Mouse (Mus musculus) layer of hippocampus, adult 18-20 months (tissue): ENCODE measurements around the gene Zfp668. TPM values are rescaled to one million over a fixed set of nuclear protein-coding genes. Genes with fewer than 3 reads are reported as not detected.
A peak's percentile ranks its signal among the peaks of the same experiment; 100 is the strongest.

Experiments used
- DNase-seq, 2 experiments: peaks; one replicate each; pipeline ENCODE4 v3.0.0; 2022; ENCODE audit warnings: low spot score in 2 of 2
- long read RNA-seq: library from polyadenylated mRNA; stranded (forward); transcript quantifications from one replicate; pipeline ENCODE4 v2.0.0, GENCODE M21; 2021
- total RNA-seq, 2 experiments: library from RNA; stranded (reverse); gene quantifications; 2 replicates each; pipeline ENCODE4 v1.2.3; 2021

The Zfp668 gene
- 10 to 100 TPM; 20.9 to 25.7 TPM for total RNA-seq
- long read RNA-seq, full-length matches to known transcripts: 9 of 14 reads
- long read RNA-seq, partial matches to known transcripts: 1 of 14 reads
- long read RNA-seq, other reads (novel, unspliced or antisense): 4 of 14 reads

- peak; percentile 82 to 95 for DNase-seq
These were observed at the start of gene Zfp668 for GRCm38 (mm10) chr7:127876467-127877348. Zfp668 (minus strand) TSS chr7:127876828.

- no peak for DNase-seq
These were observed 49.4 kb upstream of the Zfp668 start for GRCm38 (mm10) chr7:127926066-127926465.

- DNase-seq: no peak
These were observed 48.6 kb upstream of the Zfp668 start for GRCm38 (mm10) chr7:127925252-127925651.

GRCm38 (mm10) chr7:127923714-127924113 is 47.1 kb upstream of the Zfp668 start:
- DNase-seq: no peak

- DNase-seq: peak; percentile 47 to 72
These were observed 46.0 kb upstream of the Zfp668 start for GRCm38 (mm10) chr7:127922451-127923275.

GRCm38 (mm10) chr7:127921516-127921915 is 44.9 kb upstream of the Zfp668 start:
- no peak for DNase-seq

- DNase-seq: no peak
These were observed 42.7 kb upstream of the Zfp668 start for GRCm38 (mm10) chr7:127919290-127919689.

GRCm38 (mm10) chr7:127918203-127918602 is 41.6 kb upstream of the Zfp668 start:
- DNase-seq: no peak

- no peak for DNase-seq
These were observed 38.7 kb upstream of the Zfp668 start for GRCm38 (mm10) chr7:127915293-127915692.

GRCm38 (mm10) chr7:127912938-127913337 is 36.3 kb upstream of the Zfp668 start:
- no peak for DNase-seq

GRCm38 (mm10) chr7:127912190-127912871 is 35.7 kb upstream of the Zfp668 start, which contains the start of gene Kat8:
Kat8 (plus strand) TSS chr7:127912516.
- peak; percentile 79 to 90 for DNase-seq

- DNase-seq: no peak
These were observed 32.0 kb upstream of the Zfp668 start for GRCm38 (mm10) chr7:127908656-127909055.

GRCm38 (mm10) chr7:127907939-127908338 is 31.3 kb upstream of the Zfp668 start:
- DNase-seq: no peak

GRCm38 (mm10) chr7:127903971-127904796 is 27.6 kb upstream of the Zfp668 start, which contains the start of gene Bckdk:
Bckdk (plus strand) TSS chr7:127904082.
- DNase-seq: peak; percentile 71 to 83

- no peak for DNase-seq
These were observed 25.1 kb upstream of the Zfp668 start for GRCm38 (mm10) chr7:127901772-127902171.

- no peak for DNase-seq
These were observed 23.4 kb upstream of the Zfp668 start for GRCm38 (mm10) chr7:127899997-127900396.

- no peak for DNase-seq
These were observed 21.7 kb upstream of the Zfp668 start for GRCm38 (mm10) chr7:127898179-127898956.

GRCm38 (mm10) chr7:127897542-127897941 is 20.9 kb upstream of the Zfp668 start:
- DNase-seq: no peak

- peak in 1 of 2 experiments; percentile 54 for DNase-seq
These were observed 19.8 kb upstream of the Zfp668 start for GRCm38 (mm10) chr7:127896384-127896783.
